Mouse (Mus musculus) forebrain, embryonic 14.5 days (tissue): ENCODE measurements around the gene Cyp2d11. TPM values are rescaled to one million over a fixed set of nuclear protein-coding genes. Genes with fewer than 3 reads are reported as not detected.
"Not testable (repeated sequence)": the region's sequence is repeated elsewhere in the genome, so short reads cannot be mapped to it uniquely, and the experiment has no call there.

Source experiments
- ATAC-seq: fragments of 200-750 bp; cut with Nextera tagmentation; 2 replicates; pipeline ENCODE4 v1.8.0; 2017; ENCODE audit warnings: mild to moderate bottlenecking, moderate library complexity
- DNase-seq: peaks from one replicate; pipeline ENCODE4 v3.0.0-alpha.2; 2015; ENCODE audit warnings: low spot score
- H3K27ac ChIP-seq: fragments of 300-500 bp; sonication (generic); 2 replicates; pipeline ENCODE4 v1.5.1; 2014; ENCODE audit warnings: low read depth, mild to moderate bottlenecking, control low read depth, low read length, moderate library complexity
- H3K27me3 ChIP-seq: fragments of 300-500 bp; sonication (generic); replicated peaks from 2 replicates; pipeline ENCODE4 v1.6.1; 2014; ENCODE audit warnings: low read length, control low read depth, mixed read lengths; ENCODE audit not compliant: control insufficient read depth, insufficient read depth
- H3K36me3 ChIP-seq: fragments of 300-500 bp; sonication (generic); 2 replicates; pipeline ENCODE4 v1.6.1; 2014; ENCODE audit warnings: low read length, control low read depth; ENCODE audit not compliant: control insufficient read depth, insufficient read depth
- H3K4me1 ChIP-seq: fragments of 300-500 bp; sonication (generic); 2 replicates; pipeline ENCODE4 v1.6.1; 2014; ENCODE audit warnings: antibody characterized with exemption, low read length, control low read depth; ENCODE audit not compliant: control insufficient read depth, insufficient read depth
- H3K4me2 ChIP-seq: fragments of 300-500 bp; sonication (generic); 2 replicates; pipeline ENCODE4 v1.6.1; 2014; ENCODE audit warnings: mild to moderate bottlenecking, control low read depth, low read length
- H3K4me3 ChIP-seq: fragments of 300-500 bp; sonication (generic); 2 replicates; pipeline ENCODE4 v1.5.1; 2014; ENCODE audit warnings: low read depth, low read length, control low read depth
- H3K9ac ChIP-seq: fragments of 300-500 bp; sonication (generic); 2 replicates; pipeline ENCODE4 v1.6.1; 2014; ENCODE audit warnings: mild to moderate bottlenecking, low read length, control low read depth, moderate library complexity
- H3K9me3 ChIP-seq: fragments of 300-500 bp; sonication (generic); replicated peaks from 2 replicates; pipeline ENCODE4 v1.6.1; 2016; ENCODE audit warnings: low read length, control low read depth, mixed read lengths; ENCODE audit not compliant: control insufficient read depth
- WGBS: fragments of 180-500 bp; shearing (Covaris S2); extraction: QIAGEN DNeasy Blood & Tissue Kit; methylation state at CpG from one replicate; pipeline ENCODE4 v1.1.7; 2014; 5-methylcytosine and 5-hydroxymethylcytosine counted together
- polyA plus RNA-seq: library from polyadenylated mRNA; unstranded; fragments of >200 nt; fragmentation: Nextera tagmentation; extraction: Ambion mirVana; gene quantifications from 2 replicates; pipeline ENCODE4 v1.2.1, GENCODE M21; 2014

The Cyp2d11 gene
- polyA plus RNA-seq, 1 experiment from 2014 or later = not detected

- not testable (repeated sequence) for H3K4me3 ChIP-seq, H3K4me1 ChIP-seq, H3K27ac ChIP-seq, H3K4me2 ChIP-seq, H3K9me3 ChIP-seq, DNase-seq, H3K27me3 ChIP-seq, ATAC-seq, H3K36me3 ChIP-seq, H3K9ac ChIP-seq
- 88% methylated on average over 7 of the region's 12 CpGs for WGBS
Observed at GRCm38 (mm10) chr15:82363801-82364200, 30.0 kb downstream of the Cyp2d11 start.

DNA sequence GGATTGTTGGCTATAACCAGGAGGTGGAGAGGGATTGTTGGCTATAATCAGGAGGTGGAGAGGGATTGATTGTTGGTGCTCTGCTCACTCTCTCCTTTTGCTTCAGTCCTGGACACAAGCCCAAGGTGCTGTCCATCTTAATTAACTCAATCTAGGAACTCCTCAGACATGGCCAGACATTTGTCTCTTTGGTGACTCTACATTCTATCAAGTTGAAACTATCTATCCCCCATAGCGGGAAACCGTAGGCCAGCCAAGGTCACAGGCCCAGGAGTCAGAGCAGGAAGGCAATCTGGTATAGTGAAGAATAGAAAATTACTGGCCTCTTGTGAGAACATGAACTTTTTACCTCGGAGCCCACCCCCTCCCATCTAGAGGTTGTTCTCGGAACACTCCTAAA lies 31.6 kb downstream of the Cyp2d11 start:
- Histone ChIP-seq H3K4me2 (no peak overlapping the region), H3K9me3 (no peaks in the 10 kb centered on the region), H3K36me3 (no peaks in the 10 kb centered on the region), H3K4me3 (no peak overlapping the region), H3K27ac (no peak overlapping the region), H3K4me1 (no peaks in the 10 kb centered on the region), H3K27me3 (no peaks in the 10 kb centered on the region), H3K9ac (no peak overlapping the region)
- WGBS = 90% methylated on average over 3 of the region's 4 CpGs
- DNase-seq (no peak), ATAC-seq (no peak)

DNA sequence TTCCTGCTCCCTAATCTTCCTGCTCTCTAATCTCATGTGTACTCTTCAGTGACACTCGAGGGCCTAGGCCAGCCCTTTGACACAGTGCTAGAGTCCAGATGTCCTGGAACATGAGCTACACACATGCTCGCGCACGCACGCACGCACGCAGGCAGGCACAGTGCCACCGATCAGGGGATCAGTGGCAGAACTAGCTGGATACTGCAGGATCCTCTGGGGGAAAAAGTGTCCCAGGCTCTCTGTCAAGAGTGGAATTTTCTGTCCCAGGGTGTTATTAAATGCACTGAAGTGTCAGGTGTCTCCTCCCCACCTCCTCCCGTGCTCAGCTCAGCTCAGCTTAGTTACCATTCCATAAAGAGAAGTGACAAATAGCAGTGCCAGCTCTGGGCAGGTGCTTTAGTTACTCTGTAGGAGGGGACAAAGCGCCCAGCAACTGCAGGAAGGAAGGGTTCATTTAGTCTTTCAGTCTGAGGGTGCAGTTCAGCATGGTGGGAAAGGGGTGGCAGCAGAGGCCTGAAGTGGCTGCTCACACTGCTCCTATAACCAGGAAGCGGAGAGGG lies 32.3 kb downstream of the Cyp2d11 start:
- no peaks in the 10 kb centered on the region for H3K27me3 ChIP-seq
- no peaks in the 10 kb centered on the region for H3K4me1 ChIP-seq
- DNase-seq = no peak
- no peak overlapping the region for H3K9ac ChIP-seq
- no peak for ATAC-seq
- no peaks in the 10 kb centered on the region for H3K9me3 ChIP-seq
- H3K36me3 ChIP-seq = no peaks in the 10 kb centered on the region
- H3K4me2 ChIP-seq = no peak overlapping the region
- no peak overlapping the region for H3K4me3 ChIP-seq
- WGBS = 78% methylated on average over 11 of the region's 11 CpGs
- no peak overlapping the region for H3K27ac ChIP-seq

GRCm38 (mm10) chr15:82358431-82359260 lies 35.2 kb downstream of the Cyp2d11 start:
- Histone ChIP-seq H3K36me3 (no peaks in the 10 kb centered on the region), H3K9ac (no peak overlapping the region), H3K4me3 (no peak overlapping the region), H3K4me2 (no peak overlapping the region), H3K27me3 (no peaks in the 10 kb centered on the region), H3K27ac (no peak overlapping the region), H3K9me3 (no peaks in the 10 kb centered on the region), H3K4me1 (peaks cover 3% of the 10 kb centered on the region; the same call in 1 of the 2 replicates)
- ATAC-seq (no peak), DNase-seq (no peak)
- 69% methylated on average over 22 of the region's 22 CpGs for WGBS

GRCm38 (mm10) chr15:82354126-82354945 lies 39.5 kb downstream of the Cyp2d11 start, which contains the start of gene Ndufa6:
Gene Ndufa6, minus strand, starts transcription at chr15:82354322.
- Histone ChIP-seq H3K9ac (peak within 1 kb of the TSS; percentile 98), H3K4me2 (peak within 1 kb of the TSS; percentile 84), H3K9me3 (no peaks in the 10 kb centered on the region), H3K4me1 (peaks cover 12% of the 10 kb centered on the region), H3K4me3 (peak within 1 kb of the TSS; percentile 92), H3K36me3 (peaks cover 19% of the 10 kb centered on the region), H3K27ac (peak within 1 kb of the TSS; percentile 84), H3K27me3 (no peaks in the 10 kb centered on the region)
- under 1% methylated on average over 57 of the region's 57 CpGs for WGBS
- ATAC-seq (peak; percentile 100), DNase-seq (peak; percentile 99)

DNA sequence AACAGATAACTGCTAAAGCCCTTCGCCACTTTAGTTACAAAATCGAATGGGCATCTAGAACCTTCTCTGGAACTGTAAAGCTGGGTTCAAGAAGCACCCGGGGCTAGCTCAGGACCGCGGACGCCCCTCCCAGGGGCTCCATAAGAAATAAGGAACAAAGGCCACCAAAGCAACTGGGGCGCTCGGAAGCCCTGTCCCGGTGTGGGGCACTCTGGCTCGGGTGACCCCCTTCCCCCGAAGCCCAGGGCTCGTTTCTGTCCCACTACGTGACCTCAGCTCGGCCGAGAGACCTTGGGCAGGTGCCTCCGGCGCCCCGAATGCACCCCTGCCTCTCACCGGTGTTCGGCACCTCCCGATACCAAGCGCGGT lies 40.1 kb downstream of the Cyp2d11 start:
- no peaks in the 10 kb centered on the region for H3K27me3 ChIP-seq
- DNase-seq = no peak
- peaks cover 12% of the 10 kb centered on the region for H3K4me1 ChIP-seq
- H3K4me2 ChIP-seq = peak overlapping the region; percentile 84
- H3K36me3 ChIP-seq = peaks cover 25% of the 10 kb centered on the region
- H3K4me3 ChIP-seq = peak overlapping the region; percentile 92
- peak overlapping the region; percentile 98 for H3K9ac ChIP-seq
- peak overlapping the region; percentile 84 for H3K27ac ChIP-seq
- ATAC-seq = peak; percentile 57; the same call in 1 of the 2 replicates
- WGBS = 1% methylated on average over 23 of the region's 23 CpGs
- H3K9me3 ChIP-seq = no peaks in the 10 kb centered on the region

GRCm38 (mm10) chr15:82353078-82353744 lies 40.6 kb downstream of the Cyp2d11 start:
- H3K27ac ChIP-seq = no peak overlapping the region; the same call in 1 of the 2 replicates
- no peak for DNase-seq

DNA sequence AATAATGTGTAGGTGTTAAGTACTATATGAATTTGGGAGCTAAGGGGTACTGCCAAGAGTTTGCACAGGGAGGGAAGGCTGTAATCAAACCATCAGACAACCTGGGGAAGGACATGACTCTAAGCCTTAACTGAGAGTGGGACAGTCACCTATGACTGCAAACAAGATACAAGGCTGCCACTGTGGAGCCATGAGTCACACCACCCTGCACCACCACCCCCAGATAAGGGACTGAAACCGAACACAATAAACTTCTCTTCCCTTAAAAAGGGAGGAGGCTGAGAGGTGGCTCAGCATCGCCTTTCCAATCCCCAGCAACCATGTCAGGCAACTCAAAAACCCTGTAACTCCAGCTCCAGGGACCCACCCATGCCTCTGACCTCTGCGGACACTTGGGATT lies 42.3 kb downstream of the Cyp2d11 start:
- Histone ChIP-seq H3K4me1 (peaks cover 19% of the 10 kb centered on the region), H3K9me3 (no peaks in the 10 kb centered on the region)

More at GRCm38 (mm10) chr15:82353078-82353744, 40.6 kb downstream of the Cyp2d11 start:
- ATAC-seq = no peak
- H3K4me2 ChIP-seq = peak overlapping the region; percentile 84
- WGBS = 29% methylated on average over 14 of the region's 14 CpGs
- peaks cover 30% of the 10 kb centered on the region for H3K36me3 ChIP-seq
- H3K9me3 ChIP-seq = no peaks in the 10 kb centered on the region
- H3K27me3 ChIP-seq = no peaks in the 10 kb centered on the region
- H3K4me1 ChIP-seq = peaks cover 12% of the 10 kb centered on the region
- H3K4me3 ChIP-seq = peak overlapping the region; percentile 92
- peak overlapping the region; percentile 98 for H3K9ac ChIP-seq

More for the DNA sequence above, 42.3 kb downstream of the Cyp2d11 start:
- H3K27ac ChIP-seq = no peak overlapping the region
- no peak overlapping the region for H3K4me3 ChIP-seq
- DNase-seq = no peak
- no peak overlapping the region for H3K4me2 ChIP-seq
- 80% methylated on average over 3 of the region's 3 CpGs for WGBS
- peaks cover 37% of the 10 kb centered on the region for H3K36me3 ChIP-seq
- no peak overlapping the region for H3K9ac ChIP-seq
- no peak for ATAC-seq
- H3K27me3 ChIP-seq = no peaks in the 10 kb centered on the region
